Mouse (Mus musculus): ENCODE measurements at regions not wholly inside any gene's neighbourhood (a gene's known extent, or its start where the extent isn't known, plus 50 kb on each side); places are given as distances from the start of the nearest gene placed in this dataset. TPM values are rescaled to one million over a fixed set of nuclear protein-coding genes. Genes with fewer than 3 reads are reported as not detected.
"Not testable (repeated sequence)": the region's sequence is repeated elsewhere in the genome, so short reads cannot be mapped to it uniquely, and the experiment has no call there.

GRCm38 (mm10) chr3:6135754-6136153 lies 385.1 kb downstream of the Gm8797 start:
- not testable (repeated sequence) for DNase-seq

GRCm38 (mm10) chr3:6137374-6137773 lies 386.8 kb downstream of the Gm8797 start:
- DNase-seq, result no peak

GRCm38 (mm10) chr3:6173775-6174174 lies 423.2 kb downstream of the Gm8797 start:
- DNase-seq, result no peak

DNA sequence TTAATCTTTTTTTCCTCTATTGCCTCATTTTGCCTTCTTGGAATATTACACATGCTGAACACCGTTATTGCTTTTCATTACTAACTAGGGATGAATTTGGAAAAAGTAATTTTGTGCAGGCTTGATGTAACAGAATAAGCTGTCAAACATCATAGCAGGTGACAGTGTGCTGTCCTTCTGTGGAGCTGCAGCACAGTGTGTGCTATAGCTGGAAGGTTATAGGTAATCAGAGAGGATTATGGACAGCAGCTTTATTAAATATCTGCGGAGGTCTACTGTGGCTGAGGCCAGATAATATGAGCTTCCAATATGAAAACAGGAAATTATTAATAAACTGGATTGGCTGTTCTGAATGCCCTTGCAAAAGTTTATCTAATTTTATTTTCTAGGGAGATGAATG lies 431.9 kb downstream of the Gm8797 start:
- DNase-seq, result no peak

GRCm38 (mm10) chr3:6183400-6183799 lies 432.8 kb downstream of the Gm8797 start:
- DNase-seq, result no peak

- DNase-seq, result no peak
Measured at GRCm38 (mm10) chr3:6204656-6205055, 415.6 kb downstream of the 1700008P02Rik start.

GRCm38 (mm10) chr3:6228685-6229084 lies 391.6 kb downstream of the 1700008P02Rik start:
- DNase-seq, result no peak

Small RNA genes lying in the stretch of these regions (microRNA-seq; reads per million reads assigned to microRNA genes)
- gene Gm25144 (not detected), gene Gm25352 (not detected)
